Mouse (Mus musculus) ES-Bruce4 (cell line): ENCODE measurements around the gene Gm28308. TPM values are rescaled to one million over a fixed set of nuclear protein-coding genes. Genes with fewer than 3 reads are reported as not detected.

Source experiments
- H3K27ac ChIP-seq: 2 replicates; pipeline ENCODE4 v1.5.1; 2012; ENCODE audit warnings: low read length, inconsistent platforms; ENCODE audit not compliant: insufficient read depth
- H3K27me3 ChIP-seq: 2 replicates; pipeline ENCODE4 v1.6.1; 2012; ENCODE audit warnings: mild to moderate bottlenecking, low read length, inconsistent platforms; ENCODE audit not compliant: control insufficient read depth, poor library complexity, insufficient read depth, severe bottlenecking
- H3K36me3 ChIP-seq: 2 replicates; pipeline ENCODE4 v1.6.1; 2012; ENCODE audit warnings: inconsistent platforms, mild to moderate bottlenecking, low read length, moderate library complexity; ENCODE audit not compliant: control insufficient read depth, poor library complexity, insufficient read depth, severe bottlenecking
- H3K4me1 ChIP-seq: one replicate; pipeline ENCODE4 v1.8.1; 2011; ENCODE audit warnings: low read length; ENCODE audit not compliant: control insufficient read depth, insufficient read depth
- H3K4me3 ChIP-seq: 2 replicates; pipeline ENCODE4 v1.5.1; 2011; ENCODE audit warnings: low read depth, mild to moderate bottlenecking, low read length
- H3K9ac ChIP-seq: 2 replicates; pipeline ENCODE4 v1.6.1; 2012; ENCODE audit warnings: low read depth, mild to moderate bottlenecking, inconsistent platforms; ENCODE audit not compliant: poor library complexity, severe bottlenecking
- H3K9me3 ChIP-seq: replicated peaks from 2 replicates; pipeline ENCODE4 v1.6.1; 2012; ENCODE audit warnings: mild to moderate bottlenecking, low read length, inconsistent platforms; ENCODE audit not compliant: control insufficient read depth, poor library complexity, insufficient read depth, severe bottlenecking
- CTCF ChIP-seq: IDR thresholded peaks from one replicate; pipeline ENCODE4 v1.8.1; 2011; ENCODE audit warnings: low read depth, low read length
- EP300 ChIP-seq: IDR thresholded peaks from 2 replicates; pipeline ENCODE4 v1.6.1; 2011; ENCODE audit warnings: low read depth, low read length; ENCODE audit not compliant: insufficient read depth
- POLR2A ChIP-seq: IDR thresholded peaks from one replicate; pipeline ENCODE4 v1.8.1; 2011; ENCODE audit warnings: low read length; ENCODE audit not compliant: insufficient read depth
- polyA plus RNA-seq: library from polyadenylated mRNA; stranded (reverse); fragments of >200 nt; gene quantifications from 2 replicates; pipeline ENCODE4 v1.2.4, GENCODE M21; 2011; ENCODE audit warnings: low read depth; ENCODE audit not compliant: missing spikeins, insufficient read depth, insufficient read length

The Gm28308 gene
- polyA plus RNA-seq, 1 experiment, result not detected

- H3K9me3 ChIP-seq, result no peaks in the 10 kb centered on the region
- no peaks in the 10 kb centered on the region for H3K27me3 ChIP-seq
- H3K36me3 ChIP-seq, result no peaks in the 10 kb centered on the region
- no peaks in the 10 kb centered on the region for H3K4me1 ChIP-seq
- no peak overlapping the region for H3K27ac ChIP-seq
- no peak for TF ChIP-seq CTCF
- TF ChIP-seq EP300, result no peak
- TF ChIP-seq POLR2A, result no peak
- no peak overlapping the region for H3K4me3 ChIP-seq
- H3K9ac ChIP-seq, result no peak overlapping the region
Observed at GRCm38 (mm10) chr6:52138576-52138975, 74.6 kb downstream of the Gm28308 start.

- Histone ChIP-seq H3K36me3 (no peaks in the 10 kb centered on the region), H3K4me3 (no peak overlapping the region), H3K4me1 (no peaks in the 10 kb centered on the region), H3K27ac (no peak overlapping the region), H3K27me3 (no peaks in the 10 kb centered on the region), H3K9me3 (no peaks in the 10 kb centered on the region), H3K9ac (no peak overlapping the region)
- TF ChIP-seq CTCF (no peak), EP300 (no peak), POLR2A (no peak)
Observed at GRCm38 (mm10) chr6:52137841-52138535, 75.2 kb downstream of the Gm28308 start.

- Histone ChIP-seq H3K9me3 (peaks cover 9% of the 10 kb centered on the region), H3K9ac (no peak overlapping the region), H3K27ac (no peak overlapping the region), H3K4me3 (no peak overlapping the region), H3K36me3 (no peaks in the 10 kb centered on the region), H3K27me3 (no peaks in the 10 kb centered on the region), H3K4me1 (no peaks in the 10 kb centered on the region)
- no peak for TF ChIP-seq POLR2A
- TF ChIP-seq EP300, result no peak
Observed at GRCm38 (mm10) chr6:52123673-52124072, 89.5 kb downstream of the Gm28308 start.

- TF ChIP-seq CTCF, result no peak
- TF ChIP-seq EP300, result no peak
- no peak for TF ChIP-seq POLR2A
- Histone ChIP-seq H3K27ac (no peak overlapping the region), H3K9ac (no peak overlapping the region), H3K4me3 (no peak overlapping the region), H3K9me3 (0 out of 2 replicates have a peak, but pooled peaks cover 2% of the 10 kb centered on the region), H3K4me1 (no peaks in the 10 kb centered on the region), H3K36me3 (no peaks in the 10 kb centered on the region), H3K27me3 (no peaks in the 10 kb centered on the region)
Observed at GRCm38 (mm10) chr6:52121173-52121572, 92.0 kb downstream of the Gm28308 start.

GRCm38 (mm10) chr6:52118903-52119635 lies 94.1 kb downstream of the Gm28308 start:
- H3K9ac ChIP-seq, result no peak overlapping the region
- H3K9me3 ChIP-seq, result no peaks in the 10 kb centered on the region
- H3K27ac ChIP-seq, result no peak overlapping the region
- TF ChIP-seq EP300, result no peak
- no peak for TF ChIP-seq CTCF
- no peak for TF ChIP-seq POLR2A
- H3K4me1 ChIP-seq, result peaks cover 2% of the 10 kb centered on the region
- H3K4me3 ChIP-seq, result no peak overlapping the region
- 0 out of 2 replicates have a peak, but pooled peaks cover 4% of the 10 kb centered on the region for H3K36me3 ChIP-seq
- no peaks in the 10 kb centered on the region for H3K27me3 ChIP-seq

GRCm38 (mm10) chr6:52115899-52116298 lies 97.2 kb downstream of the Gm28308 start:
- H3K9me3 ChIP-seq, result no peaks in the 10 kb centered on the region
- no peak for TF ChIP-seq POLR2A
- no peak for TF ChIP-seq CTCF
- no peak for TF ChIP-seq EP300
- peaks cover 23% of the 10 kb centered on the region for H3K36me3 ChIP-seq
- H3K4me3 ChIP-seq, result no peak overlapping the region
- H3K9ac ChIP-seq, result no peak overlapping the region
- no peak overlapping the region for H3K27ac ChIP-seq
- H3K27me3 ChIP-seq, result no peaks in the 10 kb centered on the region
- H3K4me1 ChIP-seq, result peaks cover 2% of the 10 kb centered on the region

Other genes starting within 250 kb of the Gm28308 start
- 42.9 and 43.0 TPM in 2 replicates for gene Skap2, start 200.8 kb downstream of the Gm28308 start, polyA plus RNA-seq
- gene Hoxa1, start 55.0 kb downstream of the Gm28308 start, polyA plus RNA-seq, result 2.7 and 2.9 TPM in 2 replicates
- gene Hoxa2, start 48.5 kb downstream of the Gm28308 start, polyA plus RNA-seq, result not detected in 2 replicates
- not detected in 2 replicates for gene 5730596B20Rik, start 35.8 kb downstream of the Gm28308 start, polyA plus RNA-seq
- gene Hoxa4, start 21.6 kb downstream of the Gm28308 start, polyA plus RNA-seq, result not detected in 2 replicates
- gene Hoxa5, start 8.8 kb downstream of the Gm28308 start, polyA plus RNA-seq, result not detected in 2 replicates
- not detected in 2 replicates for gene Hoxa6, start 4.6 kb downstream of the Gm28308 start, polyA plus RNA-seq
- gene Hoxa3, start within 50 bp of the Gm28308 start, polyA plus RNA-seq, result 0.25 TPM in 1 of 2 replicates, not detected in the other
- gene Hoxa7, start 8.5 kb upstream of the Gm28308 start, polyA plus RNA-seq, result 0.65 and 1.4 TPM in 2 replicates
- not detected in 2 replicates for gene Hoxa9, start 17.8 kb upstream of the Gm28308 start, polyA plus RNA-seq
- not detected in 2 replicates for gene Hoxa10, start 27.5 kb upstream of the Gm28308 start, polyA plus RNA-seq
- not detected in 2 replicates for gene Hoxa11, start 32.5 kb upstream of the Gm28308 start, polyA plus RNA-seq
- 0.25 TPM in 1 of 2 replicates, not detected in the other for gene Hoxa13, start 47.5 kb upstream of the Gm28308 start, polyA plus RNA-seq
- gene Evx1, start 100.2 kb upstream of the Gm28308 start, polyA plus RNA-seq, result 0.63 and 0.68 TPM in 2 replicates